Mouse (Mus musculus) kidney, embryonic 15.5 days (tissue): Measurements from ENCODE around the gene Bcap29. TPM values are rescaled to one million over a fixed set of nuclear protein-coding genes. Genes with fewer than 3 reads are reported as not detected.
"Not testable (repeated sequence)": the region's sequence is repeated elsewhere in the genome, so short reads cannot be mapped to it uniquely, and the experiment has no call there.

ENCODE experiments used
- ATAC-seq: fragments of 200-750 bp; cut with Nextera tagmentation; replicated peaks from 2 replicates; pipeline ENCODE4 v1.8.0; 2017; ENCODE audit warnings: moderate TSS enrichment; ENCODE audit not compliant: low FRiP score
- H3K27ac ChIP-seq: fragments of 300-500 bp; sonication (generic); 2 replicates; pipeline ENCODE4 v1.5.1; 2015; ENCODE audit warnings: mild to moderate bottlenecking, inconsistent platforms
- H3K27me3 ChIP-seq: fragments of 300-500 bp; sonication (generic); 2 replicates; pipeline ENCODE4 v1.6.1; 2015; ENCODE audit warnings: inconsistent platforms
- H3K36me3 ChIP-seq: fragments of 300-500 bp; sonication (generic); 2 replicates; pipeline ENCODE4 v1.6.1; 2015; ENCODE audit warnings: inconsistent platforms
- H3K4me1 ChIP-seq: fragments of 300-500 bp; sonication (generic); 2 replicates; pipeline ENCODE4 v1.6.1; 2015; ENCODE audit warnings: inconsistent platforms
- H3K4me2 ChIP-seq: fragments of 300-500 bp; sonication (generic); 2 replicates; pipeline ENCODE4 v1.6.1; 2015; ENCODE audit warnings: moderate library complexity, mild to moderate bottlenecking, inconsistent platforms
- H3K4me3 ChIP-seq: fragments of 300-500 bp; sonication (generic); replicated peaks from 2 replicates; pipeline ENCODE4 v1.5.1; 2015; ENCODE audit warnings: mild to moderate bottlenecking, inconsistent platforms
- H3K9ac ChIP-seq: fragments of 300-500 bp; sonication (generic); 2 replicates; pipeline ENCODE4 v1.6.1; 2015; ENCODE audit warnings: mild to moderate bottlenecking, inconsistent platforms
- H3K9me3 ChIP-seq: fragments of 300-500 bp; sonication (generic); replicated peaks from 2 replicates; pipeline ENCODE4 v1.6.1; 2016; ENCODE audit warnings: inconsistent platforms
- WGBS: fragments of 180-500 bp; shearing (Covaris S2); methylation state at CpG from one replicate; pipeline ENCODE4 v1.1.7; 2015; ENCODE audit warnings: mixed read lengths; 5-methylcytosine and 5-hydroxymethylcytosine counted together
- polyA plus RNA-seq: library from polyadenylated mRNA; unstranded; fragments of >200 nt; fragmentation: Nextera tagmentation; extraction: Ambion mirVana; gene quantifications from 2 replicates; pipeline ENCODE4 v1.2.1, GENCODE M21; 2015

Gene Bcap29
- polyA plus RNA-seq, result 29.2 and 33.6 TPM in 2 replicates

DNA sequence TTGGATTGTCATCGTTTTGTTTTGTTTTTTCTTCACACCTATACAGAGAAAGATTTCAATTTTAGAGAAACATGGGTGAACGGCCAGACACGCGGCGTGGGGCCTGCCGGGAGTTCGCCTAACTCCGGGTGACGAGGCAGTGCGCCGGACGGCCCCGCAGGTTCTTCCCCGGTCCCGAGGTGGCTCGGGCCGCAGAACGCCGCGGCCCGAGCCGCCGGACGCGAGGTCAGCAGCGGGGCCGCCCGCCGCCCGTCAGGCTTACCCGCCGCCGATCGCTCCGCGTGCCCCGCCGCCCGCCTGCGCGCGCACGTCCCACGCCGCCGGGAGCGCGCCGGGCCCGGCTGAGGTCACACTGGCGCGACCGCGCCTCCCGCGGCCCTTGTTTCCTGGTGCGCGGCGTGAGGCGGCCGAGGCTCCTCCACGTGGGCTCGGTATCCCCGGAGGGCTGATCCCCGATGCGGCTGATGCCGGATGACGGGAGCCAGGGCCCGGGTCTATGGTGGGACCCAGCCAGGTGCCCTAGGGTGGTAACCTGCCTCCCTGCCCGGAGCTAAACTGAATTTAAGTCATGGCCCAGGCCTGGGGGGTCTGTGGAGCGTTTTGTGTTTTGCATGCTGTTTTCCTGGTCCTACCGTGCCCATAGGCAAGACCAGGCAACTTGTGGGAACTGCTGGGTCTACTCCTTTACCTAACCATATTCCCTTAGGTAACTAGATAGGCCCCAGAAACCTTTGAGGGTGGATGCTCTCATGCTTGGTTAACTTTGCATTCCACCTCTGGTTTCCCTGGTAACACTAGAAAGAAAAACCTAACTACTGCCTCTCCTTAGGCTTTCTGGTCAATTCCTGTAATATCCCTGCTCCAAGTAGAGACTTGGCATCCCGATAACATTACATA lies at the start of gene Bcap29:
Gene Bcap29, minus strand, starts transcription at position 316 of the 897 bp plus-strand sequence.
- peaks cover 5% of the 10 kb centered on the region; the same call in 1 of the 2 replicates for H3K36me3 ChIP-seq
- H3K27ac ChIP-seq, result peak within 1 kb of the TSS; percentile 80
- H3K4me1 ChIP-seq, result peaks cover 14% of the 10 kb centered on the region
- H3K27me3 ChIP-seq, result no peaks in the 10 kb centered on the region
- peak within 1 kb of the TSS; percentile 87 for H3K4me2 ChIP-seq
- H3K9me3 ChIP-seq, result no peaks in the 10 kb centered on the region
- peak within 1 kb of the TSS; percentile 69 for H3K9ac ChIP-seq
- ATAC-seq, result peak; percentile 91
- 2% methylated on average over 68 of the region's 73 CpGs for WGBS
- H3K4me3 ChIP-seq, result peak within 1 kb of the TSS; percentile 65

DNA sequence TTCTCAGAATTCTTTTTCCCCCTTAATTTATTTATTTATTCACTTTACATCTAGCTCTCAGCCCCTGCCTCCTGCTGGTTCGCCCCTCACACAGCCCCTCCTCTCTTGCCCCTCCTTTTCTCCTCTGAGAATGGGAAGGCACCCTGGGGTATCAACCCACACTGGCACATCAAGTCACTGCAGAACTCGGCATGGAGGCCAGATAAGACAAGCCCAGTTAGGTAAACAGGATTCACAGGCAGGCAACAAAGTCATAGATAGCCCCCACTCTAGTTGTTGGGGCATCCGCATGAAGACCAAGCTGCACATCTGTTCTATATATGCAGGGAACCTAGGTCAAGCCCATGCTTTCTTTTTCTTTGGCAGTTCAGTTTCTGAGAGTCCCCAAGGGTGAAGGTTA lies 32.7 kb upstream of the Bcap29 start:
- no peaks in the 10 kb centered on the region for H3K27me3 ChIP-seq
- no peaks in the 10 kb centered on the region for H3K4me1 ChIP-seq
- H3K36me3 ChIP-seq, result peaks cover 71% of the 10 kb centered on the region
- no peak overlapping the region for H3K4me2 ChIP-seq
- 83% methylated on average over 3 of the region's 3 CpGs for WGBS
- H3K9ac ChIP-seq, result no peak overlapping the region
- no peak overlapping the region for H3K27ac ChIP-seq
- no peak for ATAC-seq
- H3K4me3 ChIP-seq, result no peak overlapping the region
- H3K9me3 ChIP-seq, result no peaks in the 10 kb centered on the region

DNA sequence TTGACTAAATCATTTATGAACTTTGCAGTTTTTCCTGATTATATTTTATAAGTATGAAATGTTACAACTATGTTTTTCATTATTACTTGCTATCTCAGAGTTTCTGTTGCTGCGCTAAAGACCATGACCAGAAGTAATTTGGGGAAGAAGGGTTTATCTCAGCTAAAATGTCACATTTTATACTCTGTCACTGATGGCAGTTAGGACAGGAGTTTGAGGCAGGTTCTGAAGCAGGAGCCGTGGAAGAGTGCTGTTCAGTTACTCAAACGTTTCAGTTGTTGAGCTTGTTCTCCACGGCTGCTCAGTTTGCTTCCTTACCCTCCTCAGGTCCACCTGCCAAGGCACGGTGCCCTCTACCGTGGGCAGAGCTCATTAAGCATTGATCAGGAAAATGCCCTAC lies 31.5 kb upstream of the Bcap29 start:
- no peak for ATAC-seq
- Histone ChIP-seq H3K4me3 (no peak overlapping the region), H3K4me2 (no peak overlapping the region), H3K27me3 (no peaks in the 10 kb centered on the region), H3K36me3 (peaks cover 68% of the 10 kb centered on the region), H3K4me1 (no peaks in the 10 kb centered on the region), H3K27ac (no peak overlapping the region), H3K9ac (no peak overlapping the region), H3K9me3 (no peaks in the 10 kb centered on the region)
- 77% methylated on average over 6 of the region's 6 CpGs for WGBS

DNA sequence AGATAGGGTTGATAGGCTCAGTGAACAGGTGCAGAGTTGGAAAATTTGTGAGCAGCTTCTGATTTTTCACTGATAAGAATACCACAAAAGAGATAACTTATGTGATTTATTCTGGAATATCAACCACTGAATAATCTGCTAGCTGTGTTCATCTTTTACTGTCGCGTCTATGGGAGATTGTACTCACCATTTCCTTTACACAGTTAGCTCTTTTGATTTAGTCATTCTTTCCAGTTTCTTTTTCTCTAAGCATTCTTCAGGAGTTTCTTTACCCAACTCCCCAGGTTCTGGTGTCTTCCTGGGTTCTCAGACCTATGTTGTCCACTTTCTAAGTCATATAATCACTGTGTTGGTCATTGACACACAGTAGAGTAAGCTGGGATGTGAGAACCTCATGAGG lies 22.4 kb upstream of the Bcap29 start:
- Histone ChIP-seq H3K4me1 (peaks cover 8% of the 10 kb centered on the region), H3K27me3 (no peaks in the 10 kb centered on the region), H3K4me3 (no peak overlapping the region), H3K9me3 (no peaks in the 10 kb centered on the region), H3K4me2 (no peak overlapping the region), H3K9ac (no peak overlapping the region), H3K36me3 (peaks cover under 1% of the 10 kb centered on the region; the same call in 1 of the 2 replicates), H3K27ac (no peak overlapping the region)
- no peak for ATAC-seq
- 92% methylated on average over 2 of the region's 2 CpGs for WGBS

DNA sequence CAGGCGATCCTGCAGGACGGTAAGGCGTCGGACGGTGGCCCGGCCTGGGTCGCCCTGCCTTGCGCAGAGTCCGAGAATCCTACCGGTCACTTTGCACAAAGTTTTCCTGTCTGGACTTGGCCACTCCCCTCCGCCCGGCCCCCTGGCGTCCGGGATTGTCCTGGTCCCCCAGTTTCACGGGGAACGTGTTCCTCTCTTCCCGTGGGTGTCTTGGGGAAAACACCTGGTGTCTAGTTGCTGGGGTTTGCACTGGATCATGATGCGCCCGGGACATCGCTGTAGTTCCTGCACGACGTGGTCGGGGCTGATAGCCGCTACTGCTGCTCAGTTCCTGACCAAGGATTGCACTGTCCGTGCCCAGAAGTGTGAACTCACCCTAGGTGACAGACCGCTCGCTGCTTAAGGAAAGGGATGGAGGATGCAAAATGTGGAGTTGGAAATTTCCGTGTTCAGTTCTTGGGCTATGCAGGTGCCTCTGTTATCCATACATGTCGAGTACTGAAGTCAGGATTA lies 20.6 kb upstream of the Bcap29 start:
- H3K27me3 ChIP-seq, result no peaks in the 10 kb centered on the region
- H3K9me3 ChIP-seq, result no peaks in the 10 kb centered on the region

DNA sequence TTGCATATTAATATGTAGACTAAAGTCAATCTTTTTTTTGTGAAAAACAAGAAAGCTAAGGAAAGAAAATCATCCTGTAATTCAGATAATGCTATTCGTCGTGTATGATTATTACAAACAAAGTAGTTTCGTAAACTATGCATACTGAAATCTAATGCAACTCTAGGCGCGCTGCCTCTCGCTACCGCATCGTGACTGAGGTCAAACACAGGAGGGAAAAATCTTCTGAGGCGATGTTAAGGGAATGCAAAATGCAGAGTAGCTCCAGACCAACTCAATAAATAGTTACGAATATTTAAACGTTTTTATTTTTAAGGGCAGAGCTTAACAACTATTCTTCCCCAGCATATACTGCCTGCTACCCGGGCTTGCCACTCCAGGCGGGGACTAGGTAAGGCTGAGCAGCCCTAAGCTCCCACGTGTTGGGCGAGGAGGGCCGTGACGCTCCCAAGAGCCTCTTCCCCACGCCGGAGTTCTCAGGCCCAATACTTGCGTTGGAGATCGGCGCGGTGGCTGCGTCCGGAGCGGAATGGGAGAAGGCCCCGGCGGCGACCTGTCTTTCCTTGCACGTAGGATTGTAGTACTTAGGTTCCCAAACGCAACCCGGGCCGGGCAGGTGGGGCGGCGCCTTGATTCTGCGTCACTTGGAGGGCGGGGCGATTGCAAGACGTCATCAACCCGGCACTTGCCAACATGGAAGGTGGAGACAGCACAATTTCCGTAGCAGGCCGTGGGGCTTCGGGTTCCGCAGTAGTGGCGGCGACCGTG lies 19.9 kb upstream of the Bcap29 start, which contains the start of the genes Dus4l and Cog5:
Gene Dus4l, minus strand, starts transcription at position 630 of the 768 bp plus-strand sequence.
Gene Cog5, plus strand, starts transcription at position 673 of the 768 bp plus-strand sequence.
- peak; percentile 97 for ATAC-seq
- WGBS, result under 1% methylated on average over 47 of the region's 47 CpGs
- Histone ChIP-seq H3K27me3 (no peaks in the 10 kb centered on the region), H3K36me3 (peaks cover 11% of the 10 kb centered on the region), H3K9me3 (no peaks in the 10 kb centered on the region), H3K27ac (peak within 1 kb of the TSS; percentile 87), H3K9ac (peak within 1 kb of the TSS; percentile 78), H3K4me3 (peak within 1 kb of the TSS; percentile 94), H3K4me2 (peak within 1 kb of the TSS; percentile 65), H3K4me1 (peaks cover 8% of the 10 kb centered on the region)

More for the DNA sequence above, 20.6 kb upstream of the Bcap29 start:
- H3K4me1 ChIP-seq, result peaks cover 8% of the 10 kb centered on the region
- H3K27ac ChIP-seq, result peak overlapping the region; percentile 87
- H3K4me3 ChIP-seq, result peak overlapping the region; percentile 94
- H3K9ac ChIP-seq, result peak overlapping the region; percentile 78
- peaks cover 7% of the 10 kb centered on the region for H3K36me3 ChIP-seq
- peak; percentile 93 for ATAC-seq
- peak overlapping the region; percentile 65 for H3K4me2 ChIP-seq
- 1% methylated on average over 29 of the region's 29 CpGs for WGBS

DNA sequence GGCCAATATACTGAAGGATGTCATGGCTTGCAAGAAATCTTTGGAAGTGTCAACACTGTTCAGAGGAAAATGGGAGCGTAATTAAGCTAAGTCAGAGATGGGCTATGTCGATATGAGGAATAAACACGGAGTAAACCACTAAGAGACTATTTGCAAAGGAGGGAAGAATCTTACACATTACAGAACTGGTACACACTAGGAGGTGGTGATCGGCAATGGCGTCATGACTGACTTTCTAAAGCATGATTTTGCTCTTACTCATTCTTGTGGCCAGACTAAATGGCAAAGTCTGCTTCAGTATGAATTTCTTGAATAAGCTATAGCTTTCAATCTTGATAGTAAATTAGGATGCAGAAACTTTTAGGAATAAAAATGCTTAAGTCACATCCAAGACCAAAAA lies 19.2 kb upstream of the Bcap29 start:
- peaks cover 12% of the 10 kb centered on the region for H3K36me3 ChIP-seq
- H3K27ac ChIP-seq, result no peak overlapping the region
- no peak for ATAC-seq
- 83% methylated on average over 5 of the region's 5 CpGs for WGBS
- H3K27me3 ChIP-seq, result no peaks in the 10 kb centered on the region
- H3K4me1 ChIP-seq, result peaks cover 8% of the 10 kb centered on the region
- peak overlapping the region; percentile 65 for H3K4me2 ChIP-seq
- peak overlapping the region; percentile 26; the same call in 1 of the 2 replicates for H3K9ac ChIP-seq
- H3K4me3 ChIP-seq, result peak overlapping the region; percentile 13
- no peaks in the 10 kb centered on the region for H3K9me3 ChIP-seq

DNA sequence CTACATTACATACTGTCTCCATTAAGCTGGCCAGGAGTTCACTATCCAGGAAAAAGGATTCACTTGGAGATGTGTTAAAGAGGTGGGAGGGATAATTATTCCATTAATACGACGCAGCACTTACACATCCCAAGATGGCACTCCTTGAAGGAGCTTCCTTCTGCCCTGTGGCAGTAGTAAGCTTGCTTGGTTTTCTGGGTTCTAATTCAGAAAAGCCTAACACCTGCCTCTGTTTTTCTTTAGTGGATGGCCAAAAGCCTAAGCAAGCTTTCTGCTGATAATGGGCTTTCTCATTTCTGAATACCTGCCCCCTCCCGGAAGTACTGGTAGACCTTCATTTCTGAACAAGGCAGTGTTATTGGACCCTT lies 766 bp upstream of the Bcap29 start:
- Histone ChIP-seq H3K36me3 (peaks cover 3% of the 10 kb centered on the region; the same call in 1 of the 2 replicates), H3K9me3 (no peaks in the 10 kb centered on the region), H3K4me2 (peak overlapping the region; percentile 87), H3K27ac (no peak overlapping the region; the same call in 1 of the 2 replicates), H3K4me1 (peaks cover 14% of the 10 kb centered on the region), H3K27me3 (no peaks in the 10 kb centered on the region), H3K4me3 (peak overlapping the region; percentile 65; the same call in 1 of the 2 replicates), H3K9ac (no peak overlapping the region)
- no peak for ATAC-seq
- WGBS, result 92% methylated on average over 3 of the region's 3 CpGs

DNA sequence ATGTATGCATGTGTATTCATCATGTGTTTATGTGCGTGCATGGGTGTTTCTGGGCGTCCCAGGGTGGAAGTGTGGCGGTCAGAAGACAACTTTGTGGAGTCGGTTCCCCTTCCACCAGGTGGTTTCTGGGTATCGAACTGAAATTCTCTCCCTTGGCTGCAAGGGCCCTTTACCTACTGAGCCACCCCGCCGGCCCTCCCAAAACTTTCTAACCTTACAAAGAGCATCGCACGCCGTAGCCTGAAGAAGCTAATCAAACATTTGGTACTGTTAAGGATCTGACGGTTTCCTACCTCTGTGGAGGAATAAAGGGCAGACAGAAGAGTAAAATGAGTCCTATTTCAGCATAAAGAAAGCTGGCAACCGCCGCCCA lies 502 bp downstream of the Bcap29 start:
- Histone ChIP-seq H3K36me3 (peaks cover 7% of the 10 kb centered on the region; the same call in 1 of the 2 replicates), H3K4me2 (peak overlapping the region; percentile 87), H3K4me1 (peaks cover 14% of the 10 kb centered on the region), H3K9ac (peak overlapping the region; percentile 69), H3K27me3 (no peaks in the 10 kb centered on the region), H3K4me3 (peak overlapping the region; percentile 65), H3K27ac (peak overlapping the region; percentile 80), H3K9me3 (no peaks in the 10 kb centered on the region)
- 12% methylated on average over 13 of the region's 13 CpGs for WGBS
- peak; percentile 44 for ATAC-seq

DNA sequence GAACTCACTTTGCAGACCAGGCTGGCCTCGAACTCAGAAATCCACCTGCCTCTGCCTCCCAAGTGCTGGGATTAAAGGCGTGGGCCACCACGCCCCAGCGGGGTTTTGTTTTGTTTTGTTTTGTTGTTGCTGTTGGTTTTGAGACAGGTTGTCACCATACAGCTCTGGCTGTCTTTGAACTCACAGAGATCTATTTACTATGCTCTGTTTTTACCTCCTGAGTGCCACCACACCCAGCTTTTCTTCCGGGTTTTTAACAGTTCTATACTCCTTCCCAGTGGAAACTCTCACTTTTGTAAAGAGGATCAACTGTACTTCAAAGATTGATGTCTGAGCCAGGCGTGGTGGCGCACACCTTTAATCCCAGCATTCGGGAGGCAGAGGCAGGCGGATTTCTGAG lies 6.1 kb downstream of the Bcap29 start:
- not testable (repeated sequence) for ATAC-seq

DNA sequence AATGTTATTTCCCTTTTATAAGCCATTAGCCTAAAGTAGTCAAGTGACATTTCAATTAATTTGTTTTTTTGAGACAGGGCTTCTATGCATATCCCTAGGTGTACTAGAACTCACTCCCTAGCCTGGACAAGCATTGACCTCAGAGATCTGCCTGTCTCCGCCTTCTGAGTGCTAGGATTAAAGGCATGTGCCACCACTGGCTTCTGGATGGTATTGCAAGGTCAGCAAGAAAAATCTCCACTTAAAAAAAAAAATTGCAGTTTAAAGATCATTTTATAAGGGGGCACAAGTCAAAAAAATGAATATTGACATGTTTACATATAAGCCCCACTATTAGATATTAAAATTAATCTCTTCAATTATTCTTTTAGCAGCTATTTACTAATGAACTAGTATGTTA lies 9.4 kb downstream of the Bcap29 start:
- Histone ChIP-seq H3K27ac (no peak overlapping the region), H3K4me2 (no peak overlapping the region), H3K27me3 (no peaks in the 10 kb centered on the region), H3K4me3 (no peak overlapping the region), H3K4me1 (no peaks in the 10 kb centered on the region), H3K9me3 (no peaks in the 10 kb centered on the region), H3K9ac (no peak overlapping the region), H3K36me3 (peaks cover 37% of the 10 kb centered on the region)
- WGBS, result 92% methylated on average over 1 of the region's 1 CpGs
- no peak for ATAC-seq

More for the DNA sequence above, 6.1 kb downstream of the Bcap29 start:
- peaks cover 38% of the 10 kb centered on the region for H3K36me3 ChIP-seq
- WGBS, result 94% methylated on average over 9 of the region's 9 CpGs
- H3K9me3 ChIP-seq, H3K4me1 ChIP-seq, H3K27ac ChIP-seq, H3K9ac ChIP-seq, H3K27me3 ChIP-seq, H3K4me2 ChIP-seq, H3K4me3 ChIP-seq: not testable (repeated sequence)
